Mouse (Mus musculus): ENCODE data around the gene Fryl.
A peak's percentile ranks its signal among the peaks of the same experiment; 100 is the strongest.
"Not testable (repeated sequence)": the region's sequence is repeated elsewhere in the genome, so short reads cannot be mapped to it uniquely, and the experiment has no call there.

Gene Fryl

DNA sequence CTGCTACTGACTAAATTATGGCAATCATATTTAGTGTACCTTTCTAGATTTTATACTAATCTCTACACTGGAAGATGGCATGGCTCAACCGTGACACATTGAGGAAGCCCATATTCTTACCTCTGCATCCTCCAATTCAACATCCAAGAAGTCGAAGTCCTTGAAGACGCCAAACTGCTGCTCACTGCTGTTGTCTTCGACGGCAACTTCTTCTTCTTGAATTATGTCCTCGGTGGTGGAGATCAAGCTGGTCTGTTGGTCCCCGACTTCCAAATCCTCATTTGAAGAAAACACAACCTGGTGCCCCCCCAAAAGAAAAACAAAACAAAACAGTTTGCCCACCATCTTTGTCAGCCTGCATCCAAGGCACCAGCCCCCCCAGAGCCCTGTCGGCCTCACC is 202.5 kb downstream of the Fryl start:
- ATAC-seq (ENCODE audit: insufficient number of reproducible peaks, low FRiP score, low TSS enrichment) = no peak

DNA sequence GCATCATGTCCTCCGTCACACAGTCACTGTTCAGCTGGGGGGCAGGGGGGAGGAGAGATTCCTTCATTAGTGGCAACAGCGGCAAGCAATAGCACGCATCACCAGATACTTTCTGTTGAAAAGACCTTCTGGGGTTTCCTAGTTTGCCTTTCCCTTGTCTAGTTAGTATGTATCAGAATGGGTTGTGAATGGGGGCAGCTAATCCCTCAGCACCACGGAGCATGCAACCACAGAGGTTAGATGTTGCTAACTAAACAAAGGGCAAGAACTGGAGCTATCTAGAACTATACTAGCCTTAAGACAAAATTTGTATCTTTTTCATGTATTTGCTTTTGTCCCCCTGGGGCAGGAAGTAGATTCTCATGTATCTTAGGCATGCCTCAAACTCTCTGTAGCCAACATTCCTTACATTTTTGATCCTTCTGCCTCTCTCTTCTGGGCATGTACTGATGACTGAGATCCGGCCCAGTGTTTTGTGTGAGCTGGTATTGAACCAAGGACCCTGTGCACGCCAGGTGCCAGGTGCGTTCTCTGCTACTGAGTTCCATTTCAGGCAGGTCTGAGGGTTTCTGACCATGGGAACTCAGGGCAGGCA is 208.7 kb downstream of the Fryl start:
- ATAC-seq (ENCODE audit: insufficient number of reproducible peaks, low FRiP score, low TSS enrichment) = no peak

DNA sequence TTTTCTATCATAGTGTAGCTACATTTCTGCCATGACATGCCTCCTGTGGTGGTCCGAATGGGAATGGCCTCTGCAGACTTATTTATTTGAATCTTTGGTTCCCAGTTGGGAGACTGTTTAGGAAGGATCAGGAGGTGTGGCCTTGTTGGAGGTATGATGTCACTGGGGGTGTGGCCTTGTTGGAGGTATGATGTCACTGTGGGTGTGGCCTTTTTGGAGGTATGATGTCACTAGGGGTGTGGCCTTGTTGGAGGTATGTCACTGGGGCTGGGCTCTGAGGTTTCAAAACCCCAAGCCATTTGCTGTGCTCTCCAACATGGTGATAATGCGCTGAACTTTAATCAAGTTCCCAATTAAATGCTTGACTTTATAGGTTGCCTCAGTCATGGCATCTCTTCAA is 212.4 kb downstream of the Fryl start:
- no peak for ATAC-seq (ENCODE audit: insufficient number of reproducible peaks, low FRiP score, low TSS enrichment)

DNA sequence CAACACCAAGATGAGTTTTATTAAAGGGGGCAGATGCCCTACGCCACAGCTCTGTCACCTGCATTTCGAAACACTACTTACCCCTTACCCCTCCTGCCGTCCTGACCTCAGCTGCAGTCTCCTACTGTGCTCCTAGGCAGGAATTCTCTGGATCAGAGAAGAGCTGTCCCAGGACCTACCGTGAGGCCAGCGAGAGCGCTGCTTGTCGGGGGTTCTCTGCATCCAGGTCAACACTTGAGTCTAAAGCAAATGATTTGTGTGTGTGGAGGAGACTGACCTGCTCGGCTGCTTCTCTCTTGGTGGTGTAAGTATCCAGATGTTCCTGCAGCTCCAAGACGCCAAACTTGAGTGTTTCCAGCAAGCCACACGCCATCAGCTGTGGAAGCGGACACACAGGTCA is 223.9 kb downstream of the Fryl start:
- no peak for ATAC-seq (ENCODE audit: insufficient number of reproducible peaks, low FRiP score, low TSS enrichment)

DNA sequence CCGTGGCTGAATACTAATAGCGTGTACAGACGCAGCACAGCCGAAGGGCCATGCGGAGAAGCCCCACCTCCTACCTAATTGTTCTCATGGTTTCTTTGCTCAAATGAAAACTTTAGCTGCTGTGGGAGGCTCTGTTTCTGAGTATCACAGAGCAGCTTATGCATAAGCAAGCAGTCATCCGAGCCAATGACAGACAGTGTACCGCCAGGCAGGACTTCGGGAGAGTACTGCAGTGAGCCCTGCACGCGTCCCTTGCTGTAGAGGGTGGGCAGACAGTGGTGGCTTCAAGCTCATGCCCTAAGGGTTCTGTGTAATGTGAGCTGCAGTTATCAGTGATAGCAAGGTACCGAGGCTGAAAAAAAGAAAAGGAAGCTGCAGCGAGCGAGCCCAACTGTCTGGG is 227.8 kb downstream of the Fryl start:
- ATAC-seq (ENCODE audit: insufficient number of reproducible peaks, low FRiP score, low TSS enrichment) = no peak

DNA sequence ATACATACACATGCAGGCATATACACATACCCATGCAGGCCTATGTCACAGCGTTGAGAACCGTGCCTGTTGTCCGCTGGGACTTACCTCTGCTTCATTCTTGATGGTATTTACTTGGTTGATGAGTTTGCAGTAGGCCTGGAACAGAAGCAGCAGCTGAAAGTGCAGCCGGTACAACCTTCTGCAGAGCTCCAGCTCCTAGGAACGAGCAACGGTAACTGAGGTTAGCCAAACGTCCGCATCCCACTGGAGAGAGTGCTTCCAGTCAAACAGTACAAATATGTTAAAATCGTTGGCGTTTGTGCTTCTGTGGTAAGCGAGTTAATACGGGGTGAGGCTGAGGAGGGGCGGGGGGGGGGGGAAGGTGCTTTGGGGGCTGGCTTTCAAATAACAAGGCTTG is 232.6 kb downstream of the Fryl start:
- ATAC-seq (ENCODE audit: insufficient number of reproducible peaks, low FRiP score, low TSS enrichment) = no peak

DNA sequence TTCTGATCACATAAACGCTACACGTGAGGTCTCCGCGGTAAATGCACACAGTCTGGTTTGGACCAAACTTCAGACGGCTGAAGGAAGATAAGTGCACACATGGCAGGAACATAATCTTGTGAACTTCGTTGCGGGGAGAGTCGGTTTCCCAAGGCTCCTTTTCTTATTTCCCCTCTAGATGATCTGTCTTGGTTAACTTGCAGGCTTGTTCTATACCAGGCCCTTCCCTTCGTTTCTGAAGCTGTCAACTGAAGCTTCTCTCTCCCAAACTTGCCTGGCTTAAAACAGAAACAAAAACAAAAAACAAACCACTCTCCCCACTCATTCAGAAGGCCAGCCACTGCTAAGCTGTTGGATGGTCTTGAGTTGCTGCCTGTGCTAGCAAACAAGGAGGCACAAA is 241.7 kb downstream of the Fryl start:
- no peak for ATAC-seq (ENCODE audit: insufficient number of reproducible peaks, low FRiP score, low TSS enrichment)

DNA sequence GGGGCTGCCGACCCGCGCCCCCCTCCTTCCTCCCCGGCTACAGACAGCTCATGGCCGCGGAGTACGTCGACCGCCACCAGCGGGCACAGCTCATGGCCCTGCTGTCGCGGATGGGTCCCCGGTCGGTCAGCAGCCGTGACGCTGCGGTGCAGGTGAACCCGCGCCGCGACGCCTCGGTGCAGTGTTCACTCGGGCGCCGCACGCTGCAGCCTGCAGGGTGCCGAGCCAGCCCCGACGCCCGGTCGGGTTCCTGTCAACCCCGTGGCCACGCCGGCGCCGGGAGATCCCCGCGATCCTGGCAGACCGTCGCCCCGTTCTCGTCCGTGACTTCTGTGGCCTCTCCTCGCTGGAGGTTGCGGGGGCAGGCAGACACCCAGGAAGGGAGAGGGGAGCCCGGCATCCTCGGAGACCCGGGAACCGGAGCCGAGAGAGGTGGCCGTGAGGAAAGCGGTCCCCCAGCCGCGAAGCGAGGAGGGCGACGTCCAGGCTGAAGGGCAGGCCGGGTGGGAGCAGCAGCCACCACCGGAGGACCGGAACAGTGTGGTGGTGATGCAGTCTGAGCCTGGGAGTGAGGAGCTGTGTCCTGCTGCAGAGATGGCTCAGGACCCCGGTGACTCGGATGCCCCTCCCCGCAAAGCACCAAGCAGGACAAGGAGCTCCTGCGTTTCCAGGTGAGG is 242.7 kb downstream of the Fryl start:
- not testable (repeated sequence) for ATAC-seq (ENCODE audit: insufficient number of reproducible peaks, low FRiP score, low TSS enrichment)

DNA sequence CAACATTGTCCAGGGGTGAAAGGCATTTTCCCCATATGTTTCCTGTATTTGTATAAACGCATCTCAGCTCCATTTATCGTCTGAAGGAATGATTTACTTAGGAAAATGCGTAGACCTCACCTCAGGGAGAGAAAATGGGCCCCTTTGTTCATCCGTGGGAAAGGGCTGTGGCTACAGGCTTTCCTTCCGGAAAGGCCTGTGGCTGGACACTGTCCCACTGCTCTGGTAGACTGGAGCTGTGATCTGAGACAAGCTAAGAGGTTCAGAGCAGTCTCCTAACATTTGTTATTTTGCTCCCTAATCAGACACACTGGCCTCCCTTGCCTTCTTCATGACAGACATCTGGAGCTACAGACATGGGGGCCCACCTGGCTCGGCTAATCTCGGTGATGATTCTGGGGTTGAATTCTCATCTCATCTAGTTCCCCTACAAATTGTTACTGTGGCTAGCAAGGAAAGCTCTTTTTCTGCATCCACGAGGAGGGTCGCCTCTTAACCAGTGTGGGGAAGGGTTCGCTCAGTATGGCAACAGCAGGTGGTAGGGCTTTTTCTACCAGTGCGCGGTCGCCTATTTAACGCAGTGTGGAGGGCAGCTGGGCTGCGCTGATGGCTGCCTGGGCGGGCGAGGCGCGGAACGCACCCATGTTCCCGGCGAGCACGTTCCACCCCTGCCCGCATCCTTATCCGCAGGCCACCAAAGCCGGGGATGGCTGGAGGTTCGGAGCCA is 243.4 kb downstream of the Fryl start:
- ATAC-seq (ENCODE audit: insufficient number of reproducible peaks, low FRiP score, low TSS enrichment) = not testable (repeated sequence)

DNA sequence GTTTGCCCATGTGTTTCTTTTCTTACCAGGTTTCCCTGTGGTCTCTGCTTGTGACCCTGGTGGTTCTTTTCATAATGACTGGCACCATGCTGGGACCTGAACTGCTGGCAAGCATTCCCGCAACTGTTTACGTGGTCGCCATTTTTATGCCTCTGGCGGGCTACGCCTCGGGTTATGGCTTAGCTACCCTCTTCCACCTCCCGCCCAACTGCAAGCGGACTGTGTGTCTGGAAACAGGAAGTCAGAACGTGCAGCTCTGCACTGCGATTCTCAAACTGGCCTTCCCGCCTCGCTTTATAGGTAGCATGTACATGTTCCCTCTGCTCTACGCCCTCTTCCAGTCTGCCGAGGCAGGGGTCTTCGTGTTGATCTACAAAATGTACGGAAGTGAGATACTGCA is 244.6 kb downstream of the Fryl start:
- ATAC-seq (ENCODE audit: insufficient number of reproducible peaks, low FRiP score, low TSS enrichment) = not testable (repeated sequence)

DNA sequence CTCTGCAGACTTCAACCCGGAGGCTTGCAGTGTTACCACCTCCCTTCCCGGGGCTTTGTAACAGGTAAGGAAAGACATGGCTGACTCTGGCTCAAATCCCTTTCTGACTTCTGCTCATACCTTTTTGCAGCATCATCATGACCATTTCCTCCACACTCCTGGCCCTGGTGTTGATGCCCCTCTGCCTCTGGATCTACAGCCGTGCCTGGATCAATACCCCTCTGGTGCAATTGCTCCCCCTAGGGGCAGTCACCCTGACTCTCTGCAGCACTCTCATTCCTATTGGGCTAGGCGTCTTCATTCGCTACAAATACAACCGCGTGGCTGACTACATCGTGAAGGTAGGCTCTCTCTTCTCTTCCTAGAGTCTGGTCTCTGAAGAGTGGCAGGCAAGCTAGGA is 248.2 kb downstream of the Fryl start:
- ATAC-seq (ENCODE audit: insufficient number of reproducible peaks, low FRiP score, low TSS enrichment) = not testable (repeated sequence)

DNA sequence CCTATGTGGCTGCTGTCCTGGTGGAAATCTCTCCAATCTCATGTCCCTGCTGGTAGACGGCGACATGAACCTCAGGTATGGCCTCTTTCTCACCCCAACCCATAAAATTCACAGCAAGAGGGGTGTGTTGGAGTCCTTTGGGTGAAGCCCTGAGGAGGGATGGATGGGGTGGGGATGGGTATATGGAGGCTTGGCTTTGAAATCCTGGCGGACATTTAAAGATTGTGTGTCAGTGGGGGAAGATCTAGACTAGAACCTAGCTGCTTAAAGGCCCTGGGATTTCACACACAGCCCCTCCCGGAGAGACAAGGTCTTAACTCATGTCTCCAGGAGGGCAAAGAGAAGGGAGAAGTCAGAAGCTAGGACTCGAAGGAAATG is 248.8 kb downstream of the Fryl start:
- no peak for ATAC-seq (ENCODE audit: insufficient number of reproducible peaks, low FRiP score, low TSS enrichment)

DNA sequence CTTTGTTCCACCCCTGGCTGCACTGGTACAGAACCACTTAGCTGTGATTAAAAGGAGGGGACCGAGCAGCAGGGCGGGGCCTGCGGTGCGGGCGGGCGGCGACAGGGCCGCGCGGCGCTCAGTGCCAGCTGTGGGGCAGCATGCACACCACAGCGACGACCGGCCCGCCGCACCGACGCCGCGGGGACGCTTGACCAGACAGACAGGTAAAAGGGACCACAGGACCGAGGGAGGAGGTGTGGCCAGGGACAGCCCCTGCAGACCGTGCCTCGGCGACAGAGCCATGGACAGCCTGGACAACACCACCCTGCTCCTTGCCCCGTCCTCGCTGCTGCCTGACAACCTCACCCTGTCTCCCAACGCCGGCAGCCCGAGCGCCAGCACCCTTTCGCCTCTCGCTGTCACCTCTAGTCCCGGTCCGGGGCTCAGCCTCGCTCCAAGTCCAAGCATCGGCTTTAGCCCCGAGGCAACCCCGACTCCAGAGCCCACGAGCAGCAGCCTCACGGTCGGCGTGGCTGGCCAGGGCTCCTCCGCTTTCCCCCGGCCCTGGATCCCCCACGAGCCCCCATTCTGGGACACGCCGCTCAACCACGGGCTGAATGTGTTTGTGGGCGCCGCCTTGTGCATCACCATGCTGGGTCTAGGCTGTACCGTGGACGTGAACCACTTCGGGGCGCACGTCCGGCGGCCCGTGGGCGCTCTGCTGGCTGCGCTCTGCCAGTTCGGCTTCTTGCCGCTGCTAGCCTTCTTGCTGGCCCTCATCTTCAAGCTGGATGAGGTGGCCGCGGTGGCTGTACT is 249.4 kb downstream of the Fryl start, which contains the start of gene Slc10a4:
Gene Slc10a4, plus strand, starts transcription at position 100 of the 798 bp plus-strand sequence.
- ATAC-seq (ENCODE audit: insufficient number of reproducible peaks, low FRiP score, low TSS enrichment) = peak; percentile 23; the same call in 1 of the 2 replicates

DNA sequence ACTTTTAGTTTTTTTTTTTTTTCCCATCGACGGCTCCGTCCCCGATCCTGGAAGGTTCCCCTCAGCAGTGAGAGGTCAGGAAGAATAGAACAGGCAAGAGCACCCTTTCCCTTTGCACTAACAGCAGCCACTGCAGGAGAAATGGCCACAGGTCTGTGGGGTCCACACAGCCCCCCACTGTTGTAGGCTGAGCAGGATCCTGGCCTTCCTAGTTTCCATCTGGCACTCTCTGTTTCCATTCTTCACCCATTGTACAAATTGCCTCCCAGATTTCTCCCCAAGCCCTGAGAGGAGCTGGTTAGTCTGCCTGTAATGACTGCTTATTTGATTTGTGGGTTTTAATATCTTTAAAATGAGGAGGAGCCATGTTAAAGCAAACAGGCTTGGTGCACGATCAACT is 252.4 kb downstream of the Fryl start:
- ATAC-seq (ENCODE audit: insufficient number of reproducible peaks, low FRiP score, low TSS enrichment) = no peak

DNA sequence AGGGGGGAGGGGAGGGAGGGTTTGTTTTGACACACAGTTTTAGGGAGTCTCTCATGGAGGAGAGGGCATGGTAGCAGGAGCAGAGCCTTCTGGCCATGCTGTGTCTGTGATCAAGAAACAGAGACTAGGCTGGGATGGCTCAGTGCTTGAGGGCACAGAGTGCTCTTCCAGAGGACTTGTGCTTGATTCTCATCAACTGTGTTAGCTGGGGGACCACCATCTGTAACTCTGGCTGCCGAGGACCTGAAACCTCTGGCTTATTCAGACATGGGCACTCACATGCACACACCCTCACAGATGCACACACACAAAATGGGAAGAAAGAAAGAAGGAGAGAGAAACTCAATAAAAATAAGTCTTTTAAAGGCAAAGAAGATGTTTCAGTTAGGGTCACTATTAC is 257.9 kb downstream of the Fryl start:
- not testable (repeated sequence) for ATAC-seq (ENCODE audit: insufficient number of reproducible peaks, low FRiP score, low TSS enrichment)

DNA sequence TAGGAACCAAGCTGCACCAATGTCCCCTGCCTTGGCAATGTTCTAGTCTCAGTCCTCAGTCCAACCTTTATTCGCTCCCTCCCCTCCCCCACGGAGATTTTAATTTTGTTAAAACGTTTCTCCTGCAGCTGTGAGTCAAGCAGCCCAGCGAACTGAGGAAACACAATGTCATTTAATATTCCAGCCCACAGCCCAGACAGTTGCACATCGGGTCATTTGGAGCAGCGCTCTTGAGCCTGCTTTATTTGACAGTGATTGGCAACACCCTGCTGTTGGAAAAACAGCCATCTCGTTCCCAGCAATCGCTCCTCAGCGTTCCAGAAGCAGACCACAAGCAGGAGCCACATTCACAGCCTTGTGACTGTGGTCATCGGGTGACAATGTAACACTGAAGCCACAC is 261.0 kb downstream of the Fryl start:
- ATAC-seq (ENCODE audit: insufficient number of reproducible peaks, low FRiP score, low TSS enrichment) = no peak

DNA sequence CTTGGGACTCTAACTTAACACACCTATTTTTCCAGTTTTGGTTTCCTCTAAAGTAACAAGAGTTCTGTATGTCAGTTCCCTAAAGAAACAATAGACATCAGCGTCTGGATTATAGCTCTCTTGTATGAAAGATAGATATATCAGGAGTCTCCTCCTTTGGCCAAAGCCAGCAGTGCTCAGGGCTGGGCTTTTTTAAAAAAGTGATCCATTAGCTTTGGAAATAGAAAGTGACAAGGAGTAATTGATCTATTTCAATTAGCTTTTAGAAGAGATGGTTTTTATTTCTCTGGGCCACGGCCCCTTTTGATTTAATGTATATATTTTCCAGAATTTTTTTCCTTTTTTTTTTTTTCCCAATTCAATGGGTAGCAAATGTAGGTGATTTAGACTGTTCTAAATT is 261.5 kb downstream of the Fryl start:
- no peak for ATAC-seq (ENCODE audit: insufficient number of reproducible peaks, low FRiP score, low TSS enrichment)

DNA sequence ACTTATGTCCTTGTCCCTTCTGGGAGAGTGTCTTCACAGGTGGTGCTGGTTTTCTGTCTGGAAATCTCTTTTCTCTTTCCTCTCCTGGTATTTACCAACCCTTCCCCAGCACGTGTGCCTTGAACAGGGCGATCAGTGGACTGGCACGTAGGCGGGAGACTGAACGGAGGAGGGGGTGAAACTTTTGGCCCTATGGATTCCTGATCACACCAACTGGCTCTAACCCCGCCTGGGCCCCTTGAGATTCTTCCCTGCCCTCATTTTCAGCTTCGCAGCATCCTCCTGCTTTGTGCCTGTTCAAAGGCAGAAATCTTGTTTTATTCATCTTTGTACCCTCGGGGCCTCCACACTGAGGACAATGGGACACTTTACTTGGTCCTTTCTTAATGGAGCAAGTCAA is 262.0 kb downstream of the Fryl start:
- ATAC-seq (ENCODE audit: insufficient number of reproducible peaks, low FRiP score, low TSS enrichment) = no peak

DNA sequence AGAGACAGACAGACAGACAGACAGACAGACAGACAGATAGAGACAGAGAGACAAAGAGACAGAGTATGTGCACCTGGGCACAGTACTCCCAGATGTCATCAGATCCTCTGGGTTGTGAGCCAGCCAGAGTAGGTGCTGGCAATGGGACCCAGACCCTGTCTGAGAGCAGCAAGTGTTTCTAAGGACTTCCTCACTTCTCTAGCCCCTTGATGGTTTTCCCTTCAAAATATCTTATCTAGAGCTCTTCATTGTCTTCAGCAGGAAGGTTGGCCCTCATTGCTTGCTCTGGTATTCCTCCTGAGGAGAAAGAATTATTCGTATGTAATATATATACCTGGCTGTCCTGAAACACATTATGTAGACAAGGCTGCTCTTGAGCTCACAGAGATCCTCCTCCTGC is 263.9 kb downstream of the Fryl start:
- ATAC-seq (ENCODE audit: insufficient number of reproducible peaks, low FRiP score, low TSS enrichment) = no peak

DNA sequence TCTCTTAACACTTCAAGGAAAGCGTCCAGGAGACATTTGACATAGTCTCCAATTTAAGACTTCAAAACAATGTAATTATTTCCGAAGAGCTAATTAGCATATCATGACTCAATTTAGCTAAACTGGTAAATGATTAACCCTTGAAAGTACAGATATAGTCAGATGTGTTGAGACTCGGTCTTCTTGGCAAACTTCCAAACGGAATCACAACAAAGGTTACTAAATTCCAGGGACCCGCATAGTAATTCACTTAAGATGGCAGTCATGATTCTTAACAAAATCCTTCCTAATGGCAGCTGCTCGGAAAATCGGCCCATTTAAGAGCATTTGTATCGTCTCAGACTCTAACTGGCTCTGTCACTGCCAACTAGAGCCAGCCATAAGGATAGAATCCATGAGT is 266.7 kb downstream of the Fryl start:
- ATAC-seq (ENCODE audit: insufficient number of reproducible peaks, low FRiP score, low TSS enrichment) = no peak

DNA sequence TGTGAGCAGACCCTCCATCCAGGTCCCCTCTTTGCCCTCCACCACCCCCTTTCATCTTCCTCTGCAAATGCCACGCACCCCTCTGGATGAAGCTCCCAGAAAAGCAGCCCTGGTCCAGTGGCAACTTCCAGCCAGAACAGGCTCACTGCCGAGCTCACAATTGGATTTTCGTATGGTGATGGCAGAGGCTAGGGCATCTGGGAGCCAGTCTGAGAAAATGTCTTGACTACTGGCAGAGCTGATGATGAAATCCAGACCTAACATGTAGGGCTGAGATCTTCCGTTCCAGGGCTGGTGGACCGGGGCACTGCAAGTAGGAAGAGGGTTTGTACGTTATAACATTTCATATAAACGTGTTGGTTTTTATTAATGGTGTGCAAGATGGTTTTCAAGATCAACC is 268.6 kb downstream of the Fryl start:
- no peak for ATAC-seq (ENCODE audit: insufficient number of reproducible peaks, low FRiP score, low TSS enrichment)

Data from cerebellum, adult (tissue).